Mouse (Mus musculus) heart, postnatal 4 days (tissue): ENCODE data around the gene Gm8453. TPM values are rescaled to one million over a fixed set of nuclear protein-coding genes. Genes with fewer than 3 reads are reported as not detected.
"Not testable (repeated sequence)": the region's sequence is repeated elsewhere in the genome, so short reads cannot be mapped to it uniquely, and the experiment has no call there.

Experiments used
- DNase-seq: peaks from one replicate; pipeline ENCODE4 v3.0.0; 2021
- total RNA-seq, 2 experiments: library from RNA; stranded (reverse); gene quantifications; 2 replicates each; pipeline ENCODE4 v1.2.3; 2021

The Gm8453 gene
- not detected for total RNA-seq

DNA sequence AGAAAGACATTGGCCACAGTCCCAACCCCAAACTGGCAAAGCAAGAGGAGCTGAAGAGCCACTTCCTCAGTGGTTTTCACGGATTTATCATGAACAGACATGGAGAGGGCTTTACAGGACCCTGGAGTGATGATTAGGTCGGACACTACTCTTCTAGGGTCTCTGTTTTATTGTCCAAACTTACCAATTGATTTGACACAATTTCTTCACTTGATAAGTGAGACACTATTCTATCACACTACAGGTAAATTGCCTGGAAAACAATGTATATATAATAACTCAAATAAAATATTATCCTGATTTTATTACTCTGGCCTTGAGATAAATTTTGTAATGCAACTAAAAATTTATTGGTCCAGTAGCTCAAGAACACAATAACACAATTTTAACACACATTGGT is at the start of gene Gm8453:
Gm8453 (minus strand) TSS at position 101 of the 400 bp plus-strand sequence.
- not testable (repeated sequence) for DNase-seq

DNA sequence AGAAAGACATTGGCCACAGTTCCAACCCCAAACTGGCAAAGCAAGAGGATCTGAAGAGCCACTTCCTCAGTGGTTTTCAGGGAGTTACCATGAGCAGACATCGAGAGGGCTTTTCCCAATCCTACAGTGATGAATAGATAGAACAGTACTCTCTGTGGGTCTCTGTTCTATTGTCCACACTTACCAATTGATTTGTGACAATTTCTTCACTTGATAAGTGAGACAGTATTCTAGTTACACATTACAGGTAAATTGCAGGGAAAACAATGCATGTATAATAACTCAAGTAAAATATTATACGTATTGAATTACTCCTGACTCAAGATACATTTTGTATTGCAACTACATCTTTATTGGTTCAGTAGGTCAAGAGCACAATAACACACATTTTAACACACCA is 28.1 kb downstream of the Gm8453 start, which contains the start of gene Gm8653:
Gm8653 (minus strand) TSS at position 101 of the 400 bp plus-strand sequence.
- DNase-seq, result not testable (repeated sequence)

DNA sequence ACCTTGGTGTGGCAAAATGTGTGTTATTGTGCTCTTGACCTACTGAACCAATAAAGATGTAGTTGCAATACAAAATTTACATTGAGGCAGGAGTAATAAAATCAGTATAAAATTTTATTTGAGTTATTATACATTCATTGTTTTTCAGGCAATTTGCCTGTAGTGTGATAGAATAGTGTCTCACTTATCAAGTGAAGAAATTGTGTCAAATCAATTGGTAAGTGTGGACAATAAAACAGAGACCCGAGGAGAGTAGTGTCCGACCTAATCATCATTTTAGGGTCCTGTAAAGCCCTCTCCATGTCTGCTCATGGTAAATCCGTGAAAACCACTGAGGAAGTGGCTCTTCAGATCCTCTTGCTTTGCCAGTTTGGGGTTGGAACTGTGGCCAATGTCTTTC is 40.2 kb downstream of the Gm8453 start, which contains the start of gene Vmn1r143:
Vmn1r143 (plus strand) TSS at position 301 of the 400 bp plus-strand sequence.
- not testable (repeated sequence) for DNase-seq

Other genes with a start within 250 kb of the Gm8453 start
- not detected for gene Vmn1r137, start 234.9 kb downstream of the Gm8453 start, total RNA-seq
- gene Vmn1r138, start 200.6 kb downstream of the Gm8453 start, total RNA-seq, result not detected
- not detected for gene Gm6176, start 173.2 kb downstream of the Gm8453 start, total RNA-seq
- gene Vmn1r139, start 160.4 kb downstream of the Gm8453 start, total RNA-seq, result not detected
- gene Gm16451, start 111.2 kb downstream of the Gm8453 start, total RNA-seq, result not detected
- not detected for gene Gm10666, start 94.7 kb downstream of the Gm8453 start, total RNA-seq
- not detected for gene Vmn1r142, start 65.4 kb downstream of the Gm8453 start, total RNA-seq
- not detected for gene Vmn1r143, start 40.1 kb downstream of the Gm8453 start, total RNA-seq
- not detected for gene Gm8653, start 28.2 kb downstream of the Gm8453 start, total RNA-seq
- not detected for gene Gm4187, start 100.2 kb upstream of the Gm8453 start, total RNA-seq
- gene Gm8660, start 141.6 kb upstream of the Gm8453 start, total RNA-seq, result not detected
- not detected for gene Vmn1r148, start 184.1 kb upstream of the Gm8453 start, total RNA-seq
- gene Vmn1r149, start 208.7 kb upstream of the Gm8453 start, total RNA-seq, result not detected
- gene Gm10665, start 234.6 kb upstream of the Gm8453 start, total RNA-seq, result not detected